Mouse (Mus musculus) splenic B cell, adult 2 months (primary cell): ENCODE results near the gene Pdcd4.

Experiments
- DNase-seq: peaks from one replicate; pipeline ENCODE4 v3.0.0-alpha.2; 2011; ENCODE audit warnings: low read depth, low spot score
- H3K27me3 ChIP-seq: 2 replicates; pipeline ENCODE4 v1.6.1; 2012; ENCODE audit warnings: mild to moderate bottlenecking, low read length, moderate library complexity, mixed read lengths; ENCODE audit not compliant: control insufficient read depth, poor library complexity, insufficient read depth, severe bottlenecking
- H3K36me3 ChIP-seq: 2 replicates; pipeline ENCODE4 v1.6.1; 2012; ENCODE audit warnings: mild to moderate bottlenecking, low read length, moderate library complexity, mixed read lengths; ENCODE audit not compliant: control insufficient read depth, poor library complexity, insufficient read depth, severe bottlenecking

Pdcd4 gene

DNA sequence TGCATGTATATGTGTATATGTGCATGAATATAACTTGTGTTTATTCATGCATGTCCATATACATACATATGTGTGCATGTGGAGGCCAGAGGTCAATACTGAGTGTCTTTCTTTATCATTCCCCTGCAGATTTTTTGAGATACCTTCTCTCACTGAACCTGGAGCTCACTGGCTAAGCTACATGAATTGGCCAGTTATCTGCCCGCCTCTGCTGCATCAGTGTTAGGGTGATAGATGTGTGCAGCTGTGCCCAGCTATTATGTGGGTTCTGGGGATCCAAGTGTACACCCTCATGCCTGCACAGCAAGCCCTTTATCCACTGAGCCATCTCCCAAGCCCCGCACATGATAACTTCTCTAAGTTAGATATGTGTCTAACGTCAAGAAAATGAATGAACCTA lies 4.2 kb upstream of the Pdcd4 start:
- Histone ChIP-seq H3K27me3 (no peaks in the 10 kb centered on the region), H3K36me3 (no peaks in the 10 kb centered on the region)
- no peak for DNase-seq

DNA sequence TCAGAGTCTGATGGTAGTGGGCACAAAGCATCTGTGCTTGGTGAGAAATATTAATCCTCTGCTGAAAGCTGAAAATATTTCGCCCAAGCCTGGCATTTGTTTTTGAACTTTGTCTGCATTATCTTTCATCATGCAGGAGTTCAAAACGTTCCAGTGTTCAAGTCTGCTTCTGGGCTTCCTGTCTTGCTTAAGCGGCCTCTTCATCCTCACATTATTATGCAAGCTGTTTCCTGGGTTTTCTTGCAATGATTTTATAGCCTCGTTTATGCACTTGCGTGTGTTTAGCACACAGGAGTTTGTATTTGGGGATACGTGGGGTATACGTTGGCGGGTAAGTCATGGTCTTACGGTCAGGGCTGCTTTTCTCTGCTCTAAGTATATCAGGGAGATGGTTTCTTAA lies 3.7 kb upstream of the Pdcd4 start:
- DNase-seq = no peak
- Histone ChIP-seq H3K27me3 (no peaks in the 10 kb centered on the region), H3K36me3 (no peaks in the 10 kb centered on the region)

DNA sequence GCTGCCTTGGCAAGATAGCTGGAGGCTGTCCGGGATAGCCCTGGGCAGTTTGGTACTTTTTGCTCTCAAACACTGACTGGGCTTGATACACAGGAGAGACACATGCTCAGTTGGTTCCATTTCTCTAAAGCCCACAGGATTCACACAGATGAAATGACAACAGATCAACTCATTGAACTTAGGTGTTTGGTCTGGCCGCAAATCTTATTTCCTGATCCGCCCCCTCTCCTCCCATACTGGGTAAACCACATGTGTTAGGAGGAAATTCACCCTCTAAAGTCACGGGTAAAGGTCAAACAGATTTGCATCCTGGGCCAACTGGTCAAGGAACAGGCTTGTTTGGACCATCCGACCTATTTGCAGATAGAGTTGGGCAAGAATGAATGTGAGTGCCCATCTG lies 2.5 kb upstream of the Pdcd4 start:
- Histone ChIP-seq H3K36me3 (no peaks in the 10 kb centered on the region), H3K27me3 (no peaks in the 10 kb centered on the region)
- peak; percentile 39 for DNase-seq

DNA sequence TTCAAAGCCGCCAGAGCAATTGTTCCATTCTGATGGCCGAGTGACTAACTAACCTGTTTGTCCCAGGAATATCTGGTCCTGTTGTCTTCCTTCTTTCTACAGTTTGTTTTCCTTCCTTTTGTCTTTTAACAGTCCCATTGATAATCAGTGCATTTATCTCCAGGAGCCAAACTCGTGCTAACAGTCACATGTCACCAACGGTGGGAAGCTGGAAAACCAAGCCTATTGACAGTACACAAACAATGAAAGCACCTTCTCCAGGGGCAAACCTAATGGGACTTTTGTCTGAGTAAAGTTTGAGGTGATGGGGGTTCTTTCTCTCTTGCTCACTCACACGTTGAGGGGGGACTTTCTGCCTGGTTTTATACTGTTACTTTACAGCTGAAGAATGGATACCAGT lies 1.8 kb upstream of the Pdcd4 start:
- no peaks in the 10 kb centered on the region for H3K27me3 ChIP-seq
- H3K36me3 ChIP-seq = no peaks in the 10 kb centered on the region
- DNase-seq = no peak

DNA sequence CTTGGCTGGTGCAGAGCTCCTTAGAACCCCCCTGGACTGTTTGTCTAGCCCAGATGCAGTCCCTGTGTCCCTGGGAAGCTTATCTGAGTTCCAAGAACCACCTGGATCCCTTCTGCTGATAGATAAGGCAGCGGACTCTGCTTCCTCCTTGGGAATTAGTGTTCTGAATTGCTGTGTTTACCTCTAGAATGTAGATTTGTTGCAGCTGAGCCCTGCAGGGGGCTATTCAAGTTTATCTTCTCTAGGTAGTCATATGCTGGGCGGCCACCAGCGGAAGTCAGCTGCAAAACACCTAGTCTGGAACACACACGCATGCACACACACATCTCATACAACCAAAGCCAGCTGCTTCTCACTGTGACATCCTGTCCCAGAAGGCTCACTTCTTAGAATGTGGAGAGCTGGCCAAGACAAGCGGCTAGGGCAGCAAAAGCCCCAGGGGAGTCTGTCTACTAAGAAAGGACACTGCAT lies 1.2 kb upstream of the Pdcd4 start:
- Histone ChIP-seq H3K27me3 (no peaks in the 10 kb centered on the region), H3K36me3 (no peaks in the 10 kb centered on the region)
- DNase-seq = peak; percentile 80

DNA sequence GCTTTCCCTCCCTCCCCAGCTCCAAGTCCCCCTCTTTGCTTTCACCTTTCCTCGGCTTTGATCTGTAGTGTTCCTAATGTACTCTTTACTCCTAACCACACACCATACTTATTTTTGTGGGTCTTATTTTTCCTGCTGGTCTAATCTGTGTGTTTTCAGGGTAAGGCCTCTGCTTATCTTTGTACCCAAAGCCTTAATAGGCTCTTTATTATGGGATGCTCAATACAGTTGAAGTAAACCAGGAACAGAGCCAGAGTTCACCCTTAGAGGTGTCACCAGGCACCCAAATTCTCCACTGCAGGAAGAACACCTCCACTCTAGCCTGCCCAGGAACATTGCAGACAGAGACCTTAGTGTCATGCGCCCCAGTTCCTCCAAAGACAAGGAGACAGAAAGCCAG lies 462 bp upstream of the Pdcd4 start:
- Histone ChIP-seq H3K27me3 (no peaks in the 10 kb centered on the region), H3K36me3 (no peaks in the 10 kb centered on the region)
- DNase-seq = no peak

DNA sequence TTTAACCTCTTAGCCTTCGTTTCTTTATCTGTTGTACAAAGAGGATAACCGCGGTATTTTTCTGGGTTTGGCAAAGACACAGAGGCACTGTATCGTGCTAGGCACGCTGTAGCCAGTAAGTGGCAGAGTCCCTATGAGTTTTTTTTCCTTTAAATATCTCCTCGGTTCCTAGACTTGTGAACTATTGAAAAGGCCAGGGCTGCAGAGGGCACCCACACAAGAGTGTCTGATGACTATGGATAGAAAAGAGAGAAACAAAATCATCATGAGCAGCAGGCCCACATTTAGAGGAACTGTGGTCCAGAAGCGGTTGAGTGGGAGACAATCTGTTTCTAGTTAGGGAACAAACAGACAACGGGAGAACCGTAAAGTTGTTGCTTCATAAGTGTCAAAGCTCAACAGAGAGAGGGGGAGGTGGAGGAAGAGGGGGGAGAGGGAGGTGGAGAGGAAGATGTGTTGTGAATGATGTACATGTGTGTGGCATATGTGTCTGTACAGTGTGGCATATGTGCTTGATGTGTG lies 868 bp downstream of the Pdcd4 start:
- no peaks in the 10 kb centered on the region for H3K36me3 ChIP-seq
- H3K27me3 ChIP-seq = no peaks in the 10 kb centered on the region
- DNase-seq = no peak

DNA sequence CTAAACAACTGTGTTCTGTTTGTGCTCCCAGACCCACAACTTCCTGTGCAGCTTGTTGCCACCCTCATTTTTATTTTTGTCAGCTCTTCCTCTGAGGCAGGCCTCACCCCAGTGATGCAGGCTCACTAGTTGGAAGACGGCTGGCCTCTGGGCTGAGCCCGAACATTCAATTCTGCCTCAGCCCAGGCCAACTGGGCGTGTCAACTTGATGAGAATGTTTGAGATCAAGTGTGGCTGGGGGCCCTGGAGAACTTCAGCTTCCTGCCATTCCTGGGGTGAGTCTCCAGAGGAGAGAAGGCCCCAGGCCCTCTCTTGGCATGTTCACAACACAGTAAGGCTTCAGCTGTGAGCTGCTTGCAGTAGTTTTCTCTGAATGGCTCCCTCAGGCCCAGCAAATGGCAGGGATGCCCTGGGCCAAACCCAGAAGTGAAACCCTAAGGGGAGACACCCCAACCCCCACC lies 1.7 kb downstream of the Pdcd4 start:
- peak; percentile 64 for DNase-seq
- Histone ChIP-seq H3K36me3 (no peaks in the 10 kb centered on the region), H3K27me3 (no peaks in the 10 kb centered on the region)

DNA sequence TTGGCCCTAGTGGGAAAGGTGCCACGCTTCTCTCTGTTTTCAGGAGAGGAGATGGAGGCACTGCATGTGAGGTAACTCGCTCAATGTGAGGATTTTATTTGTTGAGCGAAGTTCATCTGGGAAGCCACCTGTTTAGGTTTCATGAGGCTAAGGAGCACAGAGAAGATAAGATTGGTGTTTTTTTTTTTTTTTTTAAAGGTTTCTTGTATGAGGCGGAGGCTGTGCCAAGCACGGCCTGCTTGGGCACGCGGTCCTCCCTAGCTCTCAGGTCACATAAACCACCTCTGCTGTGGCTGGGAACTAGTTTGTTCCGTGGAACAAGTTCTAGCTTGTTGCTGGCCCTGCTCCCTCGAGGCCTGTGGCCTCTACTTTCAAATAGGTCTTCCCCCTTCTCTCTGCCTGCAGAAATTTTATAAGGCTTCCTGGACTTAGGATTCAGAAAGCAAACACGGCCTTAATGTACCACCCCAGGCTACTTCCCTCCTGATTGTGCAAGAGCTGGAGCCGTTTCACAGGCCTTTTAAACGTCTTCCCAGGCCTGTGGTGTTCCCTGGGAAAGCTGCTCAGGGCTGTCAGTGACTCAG lies 2.6 kb downstream of the Pdcd4 start:
- no peak for DNase-seq
- no peaks in the 10 kb centered on the region for H3K36me3 ChIP-seq
- H3K27me3 ChIP-seq = no peaks in the 10 kb centered on the region

DNA sequence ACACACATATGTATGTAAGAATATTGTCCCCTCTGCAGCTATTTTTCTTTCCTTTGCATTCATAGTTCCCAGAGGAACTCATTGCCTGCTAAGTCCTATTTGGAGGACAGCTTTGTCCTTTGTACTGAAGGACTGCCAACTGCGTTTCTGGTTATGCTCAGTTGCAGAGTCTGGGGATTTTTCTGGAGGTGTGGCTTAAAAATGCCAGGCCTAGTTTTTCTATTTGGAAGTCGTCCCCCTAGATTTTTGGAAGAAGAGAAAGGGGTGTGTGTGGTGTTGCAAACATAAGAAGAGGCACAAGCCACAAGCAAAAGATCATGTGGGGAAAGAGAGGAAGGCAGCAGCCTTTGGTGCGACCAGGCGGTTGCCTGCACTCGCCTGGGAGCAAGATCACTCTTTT lies 6.0 kb downstream of the Pdcd4 start:
- H3K36me3 ChIP-seq = no peaks in the 10 kb centered on the region
- no peaks in the 10 kb centered on the region for H3K27me3 ChIP-seq
- DNase-seq = no peak

DNA sequence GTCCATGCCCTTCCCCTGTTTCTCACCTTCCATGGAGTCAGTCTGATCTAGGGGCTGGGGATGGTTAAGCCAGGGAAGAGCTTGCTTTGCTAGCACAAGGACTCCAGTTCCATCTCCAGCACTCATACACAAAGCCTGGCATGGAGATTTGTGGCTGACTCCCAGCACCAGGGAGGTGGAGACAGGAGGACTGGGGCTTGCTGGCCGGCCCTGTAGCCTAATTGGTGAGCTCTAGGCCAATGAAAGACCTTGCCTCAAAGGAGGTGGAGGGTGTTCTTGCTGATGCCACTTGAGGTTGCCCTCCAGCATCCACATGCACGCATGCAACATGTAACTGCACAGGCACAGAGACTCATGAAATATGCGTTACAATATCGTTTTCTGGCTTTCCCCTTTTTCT lies 6.5 kb downstream of the Pdcd4 start:
- DNase-seq = no peak
- Histone ChIP-seq H3K36me3 (no peaks in the 10 kb centered on the region), H3K27me3 (no peaks in the 10 kb centered on the region)

DNA sequence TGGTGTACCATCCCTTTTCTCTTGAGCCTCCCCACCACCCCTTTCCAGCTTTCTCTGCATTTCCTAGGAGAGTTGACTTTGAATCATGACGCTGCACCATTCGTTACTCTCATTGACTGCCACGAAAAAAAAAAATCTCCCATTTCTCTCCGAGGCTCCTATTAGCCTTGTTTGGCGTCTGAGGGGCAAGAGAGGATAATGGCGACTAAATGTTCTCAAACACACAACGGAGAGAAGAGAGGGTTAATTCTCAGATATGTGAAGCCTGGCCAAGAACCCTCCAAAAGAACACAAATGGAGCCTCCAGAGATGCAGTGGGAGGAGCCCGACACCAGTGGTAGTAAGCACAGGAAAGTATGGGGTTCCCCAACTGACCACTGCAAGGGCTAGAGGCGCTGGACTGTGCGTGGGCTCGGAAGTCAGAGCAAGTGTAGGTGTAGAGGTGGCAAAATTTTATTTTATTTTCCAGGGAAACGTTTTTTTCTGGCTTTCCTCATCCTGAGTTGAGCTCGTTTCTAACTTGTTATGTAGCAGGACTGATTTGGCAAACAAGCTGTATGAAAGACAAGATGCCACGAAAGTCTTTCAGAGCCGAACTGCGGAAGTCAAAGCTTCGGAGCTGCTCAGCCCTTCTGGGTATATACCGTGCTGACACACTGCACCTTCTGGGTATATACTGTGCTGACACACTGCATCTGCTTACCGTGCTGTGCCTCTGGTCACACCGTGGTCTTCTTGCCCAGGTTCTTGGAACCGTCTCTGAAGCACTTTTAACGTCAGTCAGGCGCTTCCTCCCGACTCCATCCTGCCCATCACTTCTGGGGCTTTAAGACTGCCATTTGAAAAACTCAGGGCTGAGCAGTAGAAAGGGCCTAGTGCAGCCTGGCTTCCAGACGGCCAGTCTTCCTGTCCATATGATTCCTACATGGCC lies 7.2 kb downstream of the Pdcd4 start:
- peak; percentile 29 for DNase-seq
- H3K27me3 ChIP-seq = no peaks in the 10 kb centered on the region
- H3K36me3 ChIP-seq = no peaks in the 10 kb centered on the region

DNA sequence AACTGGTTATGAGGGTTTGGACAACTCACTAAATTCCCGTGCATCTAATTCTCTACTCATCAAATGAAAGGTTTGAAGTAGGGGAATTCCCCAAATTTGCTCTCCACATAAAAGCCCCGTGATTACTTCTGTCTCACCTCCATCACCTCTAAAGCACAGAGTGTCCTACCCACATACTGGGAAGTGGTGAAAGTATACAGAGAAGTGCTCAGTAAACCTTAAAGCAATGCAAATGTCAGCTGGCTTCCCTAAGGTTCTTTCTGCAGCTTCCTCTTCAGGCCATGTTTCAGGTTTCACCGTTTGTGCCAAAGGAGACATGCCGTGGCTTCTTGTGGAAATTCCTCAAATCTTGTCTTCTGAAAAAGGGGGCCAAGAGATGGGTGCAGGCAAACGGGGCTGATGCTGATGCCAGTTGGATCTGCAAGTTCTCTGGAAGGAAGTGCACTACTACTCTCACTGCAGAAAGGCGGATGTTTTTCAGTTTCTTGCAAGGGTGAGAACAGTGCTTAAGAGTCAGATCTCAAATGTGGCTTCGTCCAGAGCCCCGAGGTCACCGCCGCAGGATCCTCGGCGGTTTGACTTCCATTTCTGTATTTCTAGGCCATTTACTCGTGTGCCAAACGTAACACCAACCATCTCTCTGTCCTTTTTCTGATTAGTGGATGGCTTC lies 8.0 kb downstream of the Pdcd4 start:
- H3K27me3 ChIP-seq = no peaks in the 10 kb centered on the region
- DNase-seq = peak; percentile 85
- H3K36me3 ChIP-seq = no peaks in the 10 kb centered on the region

DNA sequence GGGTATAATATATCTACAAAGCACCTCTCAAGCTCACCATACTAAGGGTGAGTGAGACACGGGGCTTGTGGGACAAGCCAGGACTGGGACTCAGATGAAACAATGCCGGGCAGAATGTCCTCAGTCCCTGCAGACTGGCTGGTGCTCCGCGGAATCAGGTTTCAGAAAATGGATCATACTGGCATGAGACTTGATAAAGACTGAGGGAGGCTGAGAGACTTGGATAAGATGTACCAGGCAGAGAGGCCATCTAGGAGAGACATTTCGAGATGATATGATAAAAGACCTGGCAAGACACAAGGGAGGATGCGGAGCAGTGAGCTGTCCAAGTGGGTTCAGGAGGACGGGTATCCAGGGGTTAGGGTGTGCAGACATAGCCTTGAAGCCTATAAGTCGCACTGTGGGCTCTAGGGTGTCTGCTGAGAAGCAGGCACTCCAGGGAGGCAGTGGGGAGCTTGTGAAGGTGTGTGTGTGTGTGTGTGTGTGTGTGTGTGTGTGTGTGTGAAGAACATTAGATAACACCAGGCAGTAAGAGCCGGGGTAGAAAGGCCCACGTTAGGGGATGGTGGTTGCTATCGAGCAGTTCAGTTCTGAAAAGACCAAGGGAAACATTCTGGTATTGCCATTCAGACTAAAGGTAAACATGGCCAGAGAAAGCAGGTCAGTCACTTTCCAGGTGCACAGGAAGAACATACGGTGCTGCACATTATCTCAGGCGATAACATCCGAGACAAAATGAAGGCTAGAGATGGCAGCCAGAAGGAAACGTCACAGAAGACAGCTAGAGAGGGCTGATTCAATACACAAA lies 10.1 kb downstream of the Pdcd4 start:
- no peaks in the 10 kb centered on the region for H3K36me3 ChIP-seq
- DNase-seq = peak; percentile 51
- H3K27me3 ChIP-seq = no peaks in the 10 kb centered on the region
